Comparison of ENCODE assay signal across 12 mouse cellular contexts in genomic region chr17:25253760-25254159, GRCm38 (mm10). TPM values are rescaled to one million over a fixed set of nuclear protein-coding genes. Genes with fewer than 3 reads are reported as not detected.
A peak's percentile ranks its signal among the peaks of the same experiment; 100 is the strongest.
DNase-seq lines count a peak whose midpoint lies in the region; ATAC-seq lines count a peak whose summit lies in the region.
"Had no signal": no experiment of that assay in that cellular context is flagged by ENCODE, and none has a peak within 500 bp of the region (broad histone marks: within the 10 kb centered on the region; RNA-seq: fewer than 3 reads in every experiment).

No protein-coding gene starts in this region.

- H3K9me3 ChIP-seq in hindbrain, embryonic 15.5 days, result no peaks in the 10 kb centered on the region
- no peaks in the 10 kb centered on the region for H3K9me3 ChIP-seq in neural tube, embryonic 15.5 days (replicated peaks)
- H3K9me3 ChIP-seq in heart, embryonic 11.5 days (replicated peaks; ENCODE audit: control insufficient read depth, low read length), result no peaks in the 10 kb centered on the region
- H3K9me3 ChIP-seq: embryonic facial prominence, embryonic 12.5 days had no signal

- H3K27ac ChIP-seq in hindbrain, embryonic 15.5 days (replicated peaks), result peak overlapping the region; percentile 82
- H3K27ac ChIP-seq in neural tube, embryonic 15.5 days (replicated peaks), result peak overlapping the region; percentile 38
- no peak overlapping the region for H3K27ac ChIP-seq in heart, embryonic 11.5 days (ENCODE audit: low read depth, low read length)
- H3K27ac ChIP-seq: embryonic facial prominence, embryonic 12.5 days; liver, embryonic 14.5 days had no signal

- intact Hi-C loops in left cerebral cortex, postnatal 14 days (cut with DNase I), result no loop called here

- peak overlapping the region; percentile 7; the same call in 1 of the 2 replicates for H3K9ac ChIP-seq in hindbrain, embryonic 15.5 days
- H3K9ac ChIP-seq in neural tube, embryonic 15.5 days (replicated peaks), result no peak overlapping the region; the same call in 1 of the 2 replicates
- H3K9ac ChIP-seq in heart, embryonic 11.5 days (ENCODE audit: low read depth, low read length), result no peak overlapping the region
- H3K9ac ChIP-seq: embryonic facial prominence, embryonic 12.5 days; liver, embryonic 14.5 days had no signal

- peaks cover 52% of the 10 kb centered on the region for H3K4me1 ChIP-seq in hindbrain, embryonic 15.5 days (replicated peaks)
- peaks cover 47% of the 10 kb centered on the region for H3K4me1 ChIP-seq in neural tube, embryonic 15.5 days
- peaks cover 10% of the 10 kb centered on the region for H3K4me1 ChIP-seq in heart, embryonic 11.5 days (ENCODE audit: control insufficient read depth, insufficient read depth, low read length)

- WGBS in hindbrain, embryonic 15.5 days, result 6% methylated on average over 10 of the region's 10 CpGs
- 21% methylated on average over 10 of the region's 10 CpGs for WGBS in neural tube, embryonic 15.5 days
- WGBS in heart, embryonic 11.5 days (ENCODE audit: insufficient replicate concordance), result 34% methylated on average over 10 of the region's 10 CpGs

- DNase-seq in left cerebral cortex, postnatal 14 days (ENCODE audit: low spot score in 2 of 2), result peak; percentile 64 to 81
- no peak for DNase-seq in left cerebral cortex, adult 8-10 months (ENCODE audit: low spot score in 2 of 2)
- peak; percentile 57 to 82 for DNase-seq in thymus, postnatal 36 days
- no peak for DNase-seq in left cerebral cortex, adult 18-20 months (ENCODE audit: low spot score in 2 of 2)
- no peak for DNase-seq in cerebellum, adult 9-11 months

- ATAC-seq in hindbrain, embryonic 15.5 days (ENCODE audit: low FRiP score, low read depth), result peak; percentile 9; the same call in 1 of the 2 replicates
- ATAC-seq in neural tube, embryonic 15.5 days (ENCODE audit: low FRiP score), result peak; percentile 45; the same call in 1 of the 2 replicates
- no peak for ATAC-seq in heart, embryonic 11.5 days (replicated peaks; ENCODE audit: insufficient number of reproducible peaks, low FRiP score, low TSS enrichment)

- H3K36me3 ChIP-seq in hindbrain, embryonic 15.5 days, result no peaks in the 10 kb centered on the region
- H3K36me3 ChIP-seq in neural tube, embryonic 15.5 days, result no peaks in the 10 kb centered on the region
- 0 out of 2 replicates have a peak, but pooled peaks cover 2% of the 10 kb centered on the region for H3K36me3 ChIP-seq in heart, embryonic 11.5 days (ENCODE audit: control insufficient read depth, insufficient read depth, low read length)
- H3K36me3 ChIP-seq: embryonic facial prominence, embryonic 12.5 days had no signal

- no peak overlapping the region for H3K4me3 ChIP-seq in hindbrain, embryonic 15.5 days
- H3K4me3 ChIP-seq in neural tube, embryonic 15.5 days (replicated peaks), result no peak overlapping the region
- no peak overlapping the region for H3K4me3 ChIP-seq in heart, embryonic 11.5 days (ENCODE audit: low read depth, low read length)
- H3K4me3 ChIP-seq: embryonic facial prominence, embryonic 12.5 days had no signal

- peak overlapping the region; percentile 29 for H3K4me2 ChIP-seq in hindbrain, embryonic 15.5 days
- H3K4me2 ChIP-seq in neural tube, embryonic 15.5 days, result peak overlapping the region; percentile 43
- no peak overlapping the region for H3K4me2 ChIP-seq in heart, embryonic 11.5 days
- H3K4me2 ChIP-seq: embryonic facial prominence, embryonic 12.5 days had no signal

- H3K27me3 ChIP-seq in hindbrain, embryonic 15.5 days, result peaks cover 13% of the 10 kb centered on the region
- H3K27me3 ChIP-seq in neural tube, embryonic 15.5 days (replicated peaks), result peaks cover 26% of the 10 kb centered on the region
- H3K27me3 ChIP-seq in heart, embryonic 11.5 days (ENCODE audit: control insufficient read depth, insufficient read depth, low read length), result peaks cover 53% of the 10 kb centered on the region

RNA-seq across cellular contexts. Expression of gene Baiap3, which starts 2.4 kb away (rescaled TPM):
- total RNA-seq in left cerebral cortex, postnatal 14 days (2021), result 10 to 100 TPM; 15.2 to 23.8 TPM
- 10 to 100 TPM; 14.5 to 33.9 (median 31.2) TPM for total RNA-seq in left cerebral cortex, adult 8-10 months (2022)
- polyA plus RNA-seq in hindbrain, embryonic 15.5 days (2015; fragmentation: Nextera tagmentation; extraction: Ambion mirVana), result 19.6 and 20.4 TPM in 2 replicates
- 9.9 and 10.3 TPM in 2 replicates for polyA plus RNA-seq in neural tube, embryonic 15.5 days (2015; fragmentation: Nextera tagmentation; extraction: Ambion mirVana)
- 10 to 100 TPM; 17.5 to 18.7 TPM for total RNA-seq in left cerebral cortex, adult 18-20 months (2021)
- polyA plus RNA-seq in heart, embryonic 11.5 days (2014; fragmentation: Nextera tagmentation; extraction: Ambion mirVana), result 0.35 and 0.63 TPM in 2 replicates
- total RNA-seq: gastrocnemius, adult 8-10 months had no signal

RNA-seq across cellular contexts. Expression of gene Tsr3, which starts 13.8 kb away (rescaled TPM):
- 10 to 100 TPM; 25.0 to 27.2 TPM for total RNA-seq in left cerebral cortex, postnatal 14 days (2021)
- total RNA-seq in left cerebral cortex, adult 8-10 months (2022), result 10 to 100 TPM; 18.4 to 26.5 (median 24.7) TPM
- 60.2 and 61.4 TPM in 2 replicates for polyA plus RNA-seq in hindbrain, embryonic 15.5 days (2015; fragmentation: Nextera tagmentation; extraction: Ambion mirVana)
- polyA plus RNA-seq in neural tube, embryonic 15.5 days (2015; fragmentation: Nextera tagmentation; extraction: Ambion mirVana), result 57.8 and 60.2 TPM in 2 replicates
- 10 to 100 TPM; 21.0 to 24.3 TPM for total RNA-seq in left cerebral cortex, adult 18-20 months (2021)
- 32.1 and 33.6 TPM in 2 replicates for polyA plus RNA-seq in heart, embryonic 11.5 days (2014; fragmentation: Nextera tagmentation; extraction: Ambion mirVana)

RNA-seq across cellular contexts. Expression of gene Gnptg, which starts 13.8 kb away (rescaled TPM):
- total RNA-seq in left cerebral cortex, postnatal 14 days (2021), result 10 to 100 TPM; 72.2 to 73.5 TPM
- total RNA-seq in left cerebral cortex, adult 8-10 months (2022), result 10 to 100 TPM; 73.0 to 83.6 (median 76.1) TPM
- polyA plus RNA-seq in hindbrain, embryonic 15.5 days (2015; fragmentation: Nextera tagmentation; extraction: Ambion mirVana), result 104 and 107 TPM in 2 replicates
- 99.6 and 110 TPM in 2 replicates for polyA plus RNA-seq in neural tube, embryonic 15.5 days (2015; fragmentation: Nextera tagmentation; extraction: Ambion mirVana)
- total RNA-seq in left cerebral cortex, adult 18-20 months (2021), result 10 to 100 TPM; 74.7 to 77.3 TPM
- 22.6 and 25.5 TPM in 2 replicates for polyA plus RNA-seq in heart, embryonic 11.5 days (2014; fragmentation: Nextera tagmentation; extraction: Ambion mirVana)

RNA-seq across cellular contexts. Expression of gene Ube2i, which starts 20.7 kb away (rescaled TPM):
- 100 to 1,000 TPM; 211 to 216 TPM for total RNA-seq in left cerebral cortex, postnatal 14 days (2021)
- 100 to 1,000 TPM; 228 to 239 (median 235) TPM for total RNA-seq in left cerebral cortex, adult 8-10 months (2022)
- 447 and 462 TPM in 2 replicates for polyA plus RNA-seq in hindbrain, embryonic 15.5 days (2015; fragmentation: Nextera tagmentation; extraction: Ambion mirVana)
- 400 and 434 TPM in 2 replicates for polyA plus RNA-seq in neural tube, embryonic 15.5 days (2015; fragmentation: Nextera tagmentation; extraction: Ambion mirVana)
- 100 to 1,000 TPM; 218 to 227 TPM for total RNA-seq in left cerebral cortex, adult 18-20 months (2021)
- 471 and 482 TPM in 2 replicates for polyA plus RNA-seq in heart, embryonic 11.5 days (2014; fragmentation: Nextera tagmentation; extraction: Ambion mirVana)

RNA-seq across cellular contexts. Expression of gene Prss34, which starts 44.4 kb away (rescaled TPM):
- not detected for total RNA-seq in left cerebral cortex, postnatal 14 days (2021)
- total RNA-seq in left cerebral cortex, adult 8-10 months (2022), result not detected
- 0.13 TPM in 1 of 2 replicates, not detected in the other for polyA plus RNA-seq in hindbrain, embryonic 15.5 days (2015; fragmentation: Nextera tagmentation; extraction: Ambion mirVana)
- 0.13 and 0.14 TPM in 2 replicates for polyA plus RNA-seq in neural tube, embryonic 15.5 days (2015; fragmentation: Nextera tagmentation; extraction: Ambion mirVana)
- not detected for total RNA-seq in left cerebral cortex, adult 18-20 months (2021)
- polyA plus RNA-seq in heart, embryonic 11.5 days (2014; fragmentation: Nextera tagmentation; extraction: Ambion mirVana), result not detected in 2 replicates
- total RNA-seq: layer of hippocampus, adult 8-10 months had no signal
- polyA plus RNA-seq: embryonic facial prominence, embryonic 12.5 days had no signal

Comparison
In these comparisons a context has a peak if more than half of its experiments do, and no peak if none do; other contexts are left out.
1. DNase-seq: peak in left cerebral cortex, postnatal 14 days (2 of 2) and thymus, postnatal 36 days (2 of 2); none in left cerebral cortex, adult 8-10 months (0 of 2), left cerebral cortex, adult 18-20 months (0 of 2) and cerebellum, adult 9-11 months (single experiment).